Mouse (Mus musculus) ES-E14 (cell line): Measurements from ENCODE around the gene Myh6. TPM values are rescaled to one million over a fixed set of nuclear protein-coding genes. Genes with fewer than 3 reads are reported as not detected.
A peak's percentile ranks its signal among the peaks of the same experiment; 100 is the strongest.

Experiments
- DNase-seq: peaks from one replicate; pipeline ENCODE4 v3.0.0-alpha.2; 2013; ENCODE audit warnings: low read depth, low spot score
- H3K27ac ChIP-seq: 2 replicates; pipeline ENCODE4 v1.5.1; 2012; ENCODE audit warnings: low read depth, mild to moderate bottlenecking, low read length, moderate library complexity, mixed read lengths; ENCODE audit not compliant: poor library complexity, insufficient read depth, severe bottlenecking
- H3K36me3 ChIP-seq: 2 replicates; pipeline ENCODE4 v1.6.1; 2012; ENCODE audit warnings: mild to moderate bottlenecking, low read length, moderate library complexity, mixed read lengths; ENCODE audit not compliant: control insufficient read depth, poor library complexity, insufficient read depth, severe bottlenecking
- H3K4me1 ChIP-seq, 2 experiments: fragments of 150-350 bp in 1 of 2; sonication (generic) in 1 of 2; 2 replicates each; pipeline ENCODE4 v1.6.1; 2012; ENCODE audit warnings: low read length in 2 of 2, mild to moderate bottlenecking in 1 of 2, mixed read lengths in 1 of 2; ENCODE audit not compliant: control insufficient read depth in 2 of 2, insufficient read depth in 2 of 2, poor library complexity in 1 of 2
- H3K4me3 ChIP-seq, 2 experiments: fragments of 150-350 bp in 1 of 2; sonication (generic) in 1 of 2; 2 replicates each; pipeline ENCODE4 v1.5.1; 2012; ENCODE audit warnings: low read length in 2 of 2, low read depth in 1 of 2, mild to moderate bottlenecking in 1 of 2, mixed read lengths in 1 of 2; ENCODE audit not compliant: insufficient read depth in 1 of 2, poor library complexity in 1 of 2, severe bottlenecking in 1 of 2
- H3K9ac ChIP-seq: 2 replicates; pipeline ENCODE4 v1.6.1; 2012; ENCODE audit warnings: low read depth, mild to moderate bottlenecking, low read length, mixed read lengths; ENCODE audit not compliant: poor library complexity, insufficient read depth, severe bottlenecking
- H3K9me3 ChIP-seq: fragments of 150-350 bp; sonication (generic); 2 replicates; pipeline ENCODE4 v1.6.1; 2012; ENCODE audit warnings: low read depth, mild to moderate bottlenecking, low read length; ENCODE audit not compliant: control insufficient read depth, insufficient read depth
- CHD2 ChIP-seq: IDR thresholded peaks from 2 replicates; pipeline ENCODE4 v1.6.1; 2014; ENCODE audit warnings: mild to moderate bottlenecking, low read depth, low read length, inconsistent platforms
- HCFC1 ChIP-seq: IDR thresholded peaks from 2 replicates; pipeline ENCODE4 v1.6.1; 2012; ENCODE audit warnings: low read length, inconsistent platforms, borderline replicate concordance; ENCODE audit not compliant: insufficient read depth
- MAFK ChIP-seq: IDR thresholded peaks from 2 replicates; pipeline ENCODE4 v1.6.1; 2014; ENCODE audit warnings: mild to moderate bottlenecking, low read depth, low read length, inconsistent platforms; ENCODE audit not compliant: insufficient read depth
- ZC3H11A ChIP-seq: IDR thresholded peaks from 2 replicates; pipeline ENCODE4 v1.6.1; 2012; ENCODE audit warnings: low read depth, mild to moderate bottlenecking, inconsistent platforms, low read length, borderline replicate concordance
- ZNF384 ChIP-seq: IDR thresholded peaks from 2 replicates; pipeline ENCODE4 v1.6.1; 2012; ENCODE audit warnings: low read depth, low read length, inconsistent platforms
- in situ Hi-C, 2 experiments: fragments of 600-800 bp; cut with MboI; formaldehyde crosslinking; loops; one replicate each; pipeline ENCODE4 v1.15.1; 2025; ENCODE audit warnings: low sequenced_read_pairs in 2 of 2, inconsistent platforms in 1 of 2; ENCODE audit not compliant: unreplicated experiment in 2 of 2
- total RNA-seq: library from RNA; depleted of rRNA; stranded (reverse); fragments of 300-350 nt; gene quantifications from 2 replicates; pipeline ENCODE4 v1.2.3, GENCODE M21; 2012

Gene Myh6
- total RNA-seq, 1 experiment: 7.1 TPM

DNA sequence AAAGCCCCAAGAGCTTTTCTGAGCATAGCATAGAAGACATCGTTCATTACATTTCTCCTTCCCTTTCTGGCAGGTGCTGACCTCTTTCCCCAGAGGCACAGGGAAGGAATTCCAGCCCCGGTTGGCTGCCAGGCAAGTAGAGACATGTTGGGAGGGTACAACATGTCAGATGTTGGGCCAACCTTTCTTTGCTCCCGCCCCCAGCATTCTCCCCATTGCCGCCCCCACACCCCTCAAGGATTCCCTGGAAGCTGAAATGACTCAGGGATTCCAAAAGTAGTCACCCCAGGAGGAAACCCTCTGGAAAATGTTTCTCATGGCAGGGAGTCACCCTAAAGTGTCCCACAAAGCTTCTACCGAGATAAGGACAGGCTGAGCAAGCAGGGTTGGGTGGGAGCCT, 36.9 kb downstream of the Myh6 start:
- DNase-seq: no peak
- peak overlapping the region; percentile 58 for H3K27ac ChIP-seq

DNA sequence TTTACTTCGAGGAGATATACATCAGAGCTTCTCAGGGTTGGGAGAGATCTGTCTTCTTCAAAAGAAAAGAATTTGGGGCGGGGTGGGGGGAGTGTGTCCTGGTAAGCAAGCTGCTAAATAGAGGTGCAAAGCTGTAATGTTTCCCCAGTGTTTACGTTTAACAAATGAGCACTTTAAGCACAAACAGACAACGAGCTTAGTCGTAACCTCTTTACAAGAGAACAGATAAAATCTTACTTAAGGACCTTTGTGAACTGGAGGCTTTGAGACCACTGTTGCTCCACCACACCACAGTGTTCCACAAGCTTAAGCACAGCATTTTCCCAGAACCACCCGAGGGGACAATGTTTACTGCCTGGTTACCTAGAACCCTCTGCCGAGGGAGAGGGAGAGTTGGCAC, 39.4 kb downstream of the Myh6 start:
- TF ChIP-seq HCFC1: no peak
- TF ChIP-seq ZNF384: no peak
- TF ChIP-seq MAFK: no peak
- no peak for TF ChIP-seq ZC3H11A
- no peak for TF ChIP-seq CHD2
- Histone ChIP-seq H3K27ac (peak overlapping the region; percentile 70; the same call in 1 of the 2 replicates), H3K4me3 (peak overlapping the region; percentile 81 to 83), H3K4me1 (peaks cover 13 to 19% of the 10 kb centered on the region in 2 experiments; a peak in 3 of 4 replicates), H3K9ac (peak overlapping the region; percentile 90; the same call in 1 of the 2 replicates), H3K9me3 (no peaks in the 10 kb centered on the region), H3K36me3 (peaks cover 3% of the 10 kb centered on the region; the same call in 1 of the 2 replicates)
- in situ Hi-C loops: no loop called here
- DNase-seq: no peak

More for the DNA sequence above, 36.9 kb downstream of the Myh6 start:
- Histone ChIP-seq H3K9ac (no peak overlapping the region), H3K9me3 (no peaks in the 10 kb centered on the region), H3K4me3 (no peak overlapping the region), H3K36me3 (no peaks in the 10 kb centered on the region), H3K4me1 (peaks cover 10 to 21% of the 10 kb centered on the region in 2 experiments; a peak in 3 of 4 replicates)
- in situ Hi-C loops: no loop called here
- no peak for TF ChIP-seq HCFC1
- no peak for TF ChIP-seq ZC3H11A
- TF ChIP-seq MAFK: no peak
- no peak for TF ChIP-seq CHD2
- no peak for TF ChIP-seq ZNF384

DNA sequence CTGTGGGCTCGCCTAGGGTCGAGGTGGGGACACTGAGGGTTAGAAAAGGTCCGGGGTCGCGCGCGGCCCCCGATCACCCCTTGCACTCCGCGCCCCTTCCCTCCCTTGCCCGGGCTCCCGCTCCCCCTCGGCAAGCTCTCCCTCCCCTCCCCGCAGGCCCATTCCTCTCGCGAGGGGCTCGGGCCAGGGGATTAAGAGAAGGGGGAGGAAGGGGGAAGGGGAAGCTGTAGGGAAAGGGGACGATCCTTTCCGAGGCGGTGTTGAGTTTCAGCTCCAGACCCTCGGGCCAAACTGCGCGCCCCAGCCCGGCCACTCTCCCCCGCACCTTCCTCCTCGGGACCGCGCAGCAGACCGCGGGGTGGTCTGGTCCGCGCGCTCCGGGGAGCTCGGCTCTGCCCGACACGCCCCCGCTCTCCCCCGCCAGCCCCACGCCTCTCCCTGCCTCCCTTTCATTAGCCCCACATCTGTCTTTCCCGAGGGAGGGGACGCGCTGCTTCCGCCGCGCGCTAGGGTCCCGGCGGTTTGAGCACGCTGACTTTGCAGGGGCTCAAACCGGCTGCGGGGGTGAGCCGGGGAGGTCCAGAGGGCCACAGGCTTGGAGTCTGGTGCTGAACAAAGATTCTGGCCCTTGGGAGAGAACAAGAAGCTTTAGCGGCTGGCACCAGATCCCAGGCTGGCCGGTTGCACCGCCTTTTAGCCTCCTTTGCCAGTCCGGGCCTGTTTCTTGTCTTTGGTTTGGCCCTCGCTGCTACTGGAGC, 40.1 kb downstream of the Myh6 start:
- in situ Hi-C loops: no loop called here
- DNase-seq: peak; percentile 70
- Histone ChIP-seq H3K9me3 (no peaks in the 10 kb centered on the region), H3K27ac (peak overlapping the region; percentile 70), H3K36me3 (peaks cover 6% of the 10 kb centered on the region; the same call in 1 of the 2 replicates), H3K9ac (peak overlapping the region; percentile 90), H3K4me1 (peaks cover 13 to 19% of the 10 kb centered on the region in 2 experiments; a peak in 3 of 4 replicates), H3K4me3 (peak overlapping the region; percentile 81 to 83)
- TF ChIP-seq CHD2 (peak; percentile 87), MAFK (no peak)

GRCm38 (mm10) chr14:54925349-54926342, 41.1 kb downstream of the Myh6 start, which contains the start of gene Efs:
Gene Efs (minus strand): TSS chr14:54926126.
- in situ Hi-C loops: no loop called here
- Histone ChIP-seq H3K4me1 (peaks cover 13 to 18% of the 10 kb centered on the region in 2 experiments; a peak in 3 of 4 replicates), H3K36me3 (peaks cover 6% of the 10 kb centered on the region; the same call in 1 of the 2 replicates), H3K27ac (peak within 1 kb of the TSS; percentile 70), H3K9ac (peak within 1 kb of the TSS; percentile 90), H3K4me3 (peak within 1 kb of the TSS; percentile 81 to 83), H3K9me3 (no peaks in the 10 kb centered on the region)
- DNase-seq: peak; percentile 28
- TF ChIP-seq CHD2: no peak
- no peak for TF ChIP-seq HCFC1
- TF ChIP-seq ZNF384: no peak
- TF ChIP-seq ZC3H11A: no peak
- no peak for TF ChIP-seq MAFK
